Mouse (Mus musculus) MEL (cell line): ENCODE results near the gene Clpsl2. TPM values are rescaled to one million over a fixed set of nuclear protein-coding genes. Genes with fewer than 3 reads are reported as not detected.
A peak's percentile ranks its signal among the peaks of the same experiment; 100 is the strongest.

Source experiments
- DNase-seq: peaks from one replicate; pipeline ENCODE4 v3.0.0; 2011; ENCODE audit warnings: low read depth, low spot score
- H3K27ac ChIP-seq: 2 replicates; pipeline ENCODE4 v1.5.1; 2012; ENCODE audit warnings: low read depth, mild to moderate bottlenecking, control low read depth, low read length, moderate library complexity; ENCODE audit not compliant: control insufficient read depth
- H3K27me3 ChIP-seq, 2 experiments: fragments of 150-350 bp in 1 of 2; sonication (generic) in 1 of 2; 2 replicates each; pipeline ENCODE4 v1.6.1; 2012; ENCODE audit warnings: low read length in 2 of 2, mild to moderate bottlenecking in 2 of 2, improper control_type of control experiment in 1 of 2, moderate library complexity in 1 of 2; ENCODE audit not compliant: insufficient read depth in 2 of 2, control insufficient read depth in 1 of 2
- H3K36me3 ChIP-seq, 2 experiments: 2 replicates each; pipeline ENCODE4 v1.6.1; 2012 to 2014; ENCODE audit warnings: low read length in 2 of 2, improper control_type of control experiment in 1 of 2, inconsistent platforms in 1 of 2, mild to moderate bottlenecking in 1 of 2; ENCODE audit not compliant: insufficient read depth in 2 of 2, control insufficient read depth in 1 of 2
- H3K4me1 ChIP-seq, 2 experiments: fragments of 150-350 bp in 1 of 2; sonication (generic) in 1 of 2; 2 replicates each; pipeline ENCODE4 v1.6.1; 2012; ENCODE audit warnings: low read length in 2 of 2, improper control_type of control experiment in 1 of 2, mild to moderate bottlenecking in 1 of 2; ENCODE audit not compliant: insufficient read depth in 2 of 2, control insufficient read depth in 1 of 2
- H3K4me3 ChIP-seq, 2 experiments: fragments of 150-350 bp in 1 of 2; sonication (generic) in 1 of 2; 2 replicates each; pipeline ENCODE4 v1.5.1; 2012; ENCODE audit warnings: low read depth in 2 of 2, low read length in 2 of 2, mild to moderate bottlenecking in 2 of 2, moderate library complexity in 2 of 2, control low read depth in 1 of 2, improper control_type of control experiment in 1 of 2; ENCODE audit not compliant: control insufficient read depth in 1 of 2, insufficient read depth in 1 of 2
- H3K79me2 ChIP-seq: 2 replicates; pipeline ENCODE4 v1.6.1; 2012; ENCODE audit warnings: mild to moderate bottlenecking, low read length, moderate library complexity; ENCODE audit not compliant: control insufficient read depth, poor library complexity, insufficient read depth
- H3K9ac ChIP-seq: 2 replicates; pipeline ENCODE4 v1.6.1; 2012; ENCODE audit warnings: low read depth, mild to moderate bottlenecking, control low read depth, low read length, moderate library complexity; ENCODE audit not compliant: control insufficient read depth, poor library complexity, severe bottlenecking
- H3K9me3 ChIP-seq: fragments of 150-350 bp; sonication (generic); replicated peaks from 2 replicates; pipeline ENCODE4 v1.6.1; 2012; ENCODE audit warnings: mild to moderate bottlenecking, low read length, improper control_type of control experiment, moderate library complexity; ENCODE audit not compliant: insufficient read depth
- BHLHE40 ChIP-seq: IDR thresholded peaks from 2 replicates; pipeline ENCODE4 v1.6.1; 2012; ENCODE audit warnings: low read depth, mild to moderate bottlenecking, inconsistent platforms, low read length, improper control_type of control experiment, borderline replicate concordance
- CTCF ChIP-seq, 3 experiments: IDR thresholded peaks in 2 of 3; conservative IDR thresholded peaks in 1 of 3; 2 replicates each; pipeline ENCODE4 v1.5.1; 2011 to 2012; ENCODE audit warnings: low read length in 3 of 3, low read depth in 2 of 3, mild to moderate bottlenecking in 2 of 3, improper control_type of control experiment in 1 of 3, inconsistent platforms in 1 of 3, mixed read lengths in 1 of 3, moderate library complexity in 1 of 3; ENCODE audit not compliant: control insufficient read depth in 1 of 3, insufficient read depth in 1 of 3, poor library complexity in 1 of 3, severe bottlenecking in 1 of 3
- EP300 ChIP-seq, 2 experiments: IDR thresholded peaks; 2 replicates each; pipeline ENCODE4 v1.6.1; 2011; ENCODE audit warnings: improper control_type of control experiment in 2 of 2, low read length in 2 of 2, low read depth in 1 of 2, mild to moderate bottlenecking in 1 of 2
- ETS1 ChIP-seq: IDR thresholded peaks from 2 replicates; pipeline ENCODE4 v1.6.1; 2012; ENCODE audit warnings: low read depth, mild to moderate bottlenecking, inconsistent platforms, low read length, improper control_type of control experiment, moderate library complexity
- GATA1 ChIP-seq: IDR thresholded peaks from 2 replicates; pipeline ENCODE4 v1.6.1; 2011; ENCODE audit warnings: low read depth, low read length, improper control_type of control experiment
- JUND ChIP-seq: IDR thresholded peaks from 2 replicates; pipeline ENCODE4 v1.6.1; 2011; ENCODE audit warnings: low read depth, mild to moderate bottlenecking, improper control_type of control experiment, low read length
- MAZ ChIP-seq: IDR thresholded peaks from 2 replicates; pipeline ENCODE4 v1.6.1; 2012; ENCODE audit warnings: low read depth, mild to moderate bottlenecking, inconsistent platforms, low read length, improper control_type of control experiment
- MYC ChIP-seq: IDR thresholded peaks from 2 replicates; pipeline ENCODE4 v1.6.1; 2011; ENCODE audit warnings: low read depth, mild to moderate bottlenecking, low read length, improper control_type of control experiment, moderate library complexity
- NELFE ChIP-seq: IDR thresholded peaks from 2 replicates; pipeline ENCODE4 v1.6.1; 2011; ENCODE audit warnings: low read depth, low read length, improper control_type of control experiment
- NRF1 ChIP-seq: IDR thresholded peaks from 2 replicates; pipeline ENCODE4 v1.6.1; 2014; ENCODE audit warnings: low read depth, mild to moderate bottlenecking, inconsistent platforms, low read length, improper control_type of control experiment, moderate library complexity; ENCODE audit not compliant: poor library complexity, insufficient read depth, severe bottlenecking
- POLR2A ChIP-seq, 2 experiments: IDR thresholded peaks; 2 replicates each; pipeline ENCODE4 v1.6.1; 2011 to 2012; ENCODE audit warnings: low read length in 2 of 2, mild to moderate bottlenecking in 2 of 2, control low read depth in 1 of 2, improper control_type of control experiment in 1 of 2, low read depth in 1 of 2, moderate library complexity in 1 of 2; ENCODE audit not compliant: control insufficient read depth in 1 of 2, insufficient read depth in 1 of 2, poor library complexity in 1 of 2
- RAD21 ChIP-seq: IDR thresholded peaks from 2 replicates; pipeline ENCODE4 v1.6.1; 2011; ENCODE audit warnings: mild to moderate bottlenecking, low read depth, low read length, improper control_type of control experiment
- RCOR1 ChIP-seq: IDR thresholded peaks from 2 replicates; pipeline ENCODE4 v1.6.1; 2012; ENCODE audit warnings: low read depth, mild to moderate bottlenecking, inconsistent platforms, low read length, improper control_type of control experiment
- SIN3A ChIP-seq: IDR thresholded peaks from 2 replicates; pipeline ENCODE4 v1.6.1; 2012; ENCODE audit warnings: low read length, improper control_type of control experiment, inconsistent platforms
- TAL1 ChIP-seq: IDR thresholded peaks from 2 replicates; pipeline ENCODE4 v1.6.1; 2012; ENCODE audit warnings: mild to moderate bottlenecking, inconsistent platforms, low read length, moderate library complexity, mixed read lengths
- UBTF ChIP-seq: IDR thresholded peaks from 2 replicates; pipeline ENCODE4 v1.6.1; 2012; ENCODE audit warnings: low read depth, mild to moderate bottlenecking, inconsistent platforms, low read length, improper control_type of control experiment, moderate library complexity, borderline replicate concordance; ENCODE audit not compliant: insufficient read depth
- ZC3H11A ChIP-seq: IDR thresholded peaks from 2 replicates; pipeline ENCODE4 v1.6.1; 2012; ENCODE audit warnings: low read depth, mild to moderate bottlenecking, inconsistent platforms, low read length, improper control_type of control experiment
- ZKSCAN1 ChIP-seq: IDR thresholded peaks from 2 replicates; pipeline ENCODE4 v1.6.1; 2012; ENCODE audit warnings: low read depth, mild to moderate bottlenecking, inconsistent platforms, low read length, improper control_type of control experiment, moderate library complexity
- polyA plus RNA-seq, 2 experiments: library from polyadenylated mRNA; stranded (reverse) in 1 of 2; unstranded in 1 of 2; fragments of >175 nt in 1 of 2; fragments of >200 nt in 1 of 2; gene quantifications; 2 replicates each; pipeline versions ENCODE4 v1.2.1 to v1.2.4; 2012; ENCODE audit warnings: low replicate concordance in 2 of 2, low read depth in 1 of 2; ENCODE audit not compliant: insufficient read length in 2 of 2, insufficient read depth in 1 of 2, missing spikeins in 1 of 2
- total RNA-seq: library from RNA; depleted of rRNA; stranded (reverse); fragments of 300-350 nt; gene quantifications from 2 replicates; pipeline ENCODE4 v1.2.3, GENCODE M21; 2012

Gene Clpsl2
- total and polyA plus RNA-seq, 3 experiments: not detected

DNA sequence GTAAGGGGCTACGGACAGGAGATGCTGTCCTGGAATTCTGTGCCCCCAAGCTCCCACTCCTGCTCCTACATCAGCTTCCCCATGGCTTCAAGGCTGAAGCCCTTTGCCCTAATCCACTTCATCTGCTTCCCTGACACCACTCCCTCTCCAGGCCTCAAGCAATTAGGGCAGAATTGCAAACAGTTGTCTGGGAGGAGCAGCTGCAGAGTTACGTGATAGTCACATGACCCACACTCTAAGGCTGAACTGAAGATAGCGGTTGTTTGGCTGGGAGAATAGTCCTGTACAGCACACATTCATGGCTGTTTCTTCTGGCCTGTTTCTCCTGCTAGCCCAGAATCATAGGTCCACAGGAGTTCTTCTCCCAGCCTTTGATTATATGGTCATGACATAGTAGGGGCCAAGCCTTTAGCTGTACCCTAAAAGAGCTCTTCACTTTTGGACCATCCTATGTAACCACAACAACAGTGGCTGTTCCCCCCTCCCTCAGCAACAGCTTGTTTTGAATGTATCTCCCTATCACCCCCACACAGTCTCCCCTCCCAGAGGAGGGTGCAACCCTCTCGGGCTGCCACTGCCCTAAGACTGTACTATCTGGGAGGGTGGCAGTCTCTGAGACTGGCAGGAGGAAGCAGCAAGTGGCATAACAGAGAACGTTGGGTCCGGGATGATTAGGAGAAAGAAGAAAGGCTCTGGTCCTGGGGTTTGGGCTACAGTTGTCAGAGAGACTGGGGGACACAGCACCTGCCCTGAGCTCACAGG lies 7.6 kb downstream of the Clpsl2 start (continued):
- TF ChIP-seq MAZ (no peak), RCOR1 (no peak), BHLHE40 (peak; percentile 39; the same call in 1 of the 2 replicates)
- TF ChIP-seq, all 39 proteins: peak for 9

DNA sequence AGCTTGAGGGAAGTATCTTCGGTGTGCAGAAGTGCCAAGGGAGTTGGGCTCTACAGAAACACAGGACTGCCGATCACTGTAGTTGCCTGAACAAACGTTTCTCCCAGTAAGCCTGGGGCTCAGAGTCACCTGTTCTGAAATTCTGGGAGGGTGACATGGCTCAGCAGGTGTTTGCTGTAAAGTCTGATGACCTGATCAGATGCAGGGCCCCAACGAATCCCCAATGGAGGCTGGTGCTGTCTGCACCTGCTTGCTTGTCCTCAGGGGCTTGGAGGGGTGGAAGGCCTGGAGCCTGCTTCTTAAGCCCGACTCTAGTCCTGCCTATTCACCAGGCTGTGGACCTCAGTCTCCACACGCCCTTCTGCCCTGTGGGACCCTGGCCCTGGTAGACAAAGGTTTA lies 8.6 kb downstream of the Clpsl2 start:
- Histone ChIP-seq H3K27me3 (no peaks in the 10 kb centered on the region; a peak in 3 of 4 replicates), H3K4me3 (no peak overlapping the region), H3K27ac (no peak overlapping the region), H3K9me3 (no peaks in the 10 kb centered on the region), H3K79me2 (no peaks in the 10 kb centered on the region), H3K36me3 (no peaks in the 10 kb centered on the region; a peak in 1 of 4 replicates), H3K4me1 (peaks cover 0 to 4% of the 10 kb centered on the region in 2 experiments; a peak in 2 of 4 replicates), H3K9ac (no peak overlapping the region)
- DNase-seq: no peak
- no peak for TF ChIP-seq UBTF
- TF ChIP-seq ZC3H11A: no peak
- no peak for TF ChIP-seq ZKSCAN1
- no peak for TF ChIP-seq RAD21
- no peak for TF ChIP-seq POLR2A (IDR thresholded peaks at IDR 0.05; ENCODE audit: control insufficient read depth in 1 of 2, insufficient read depth in 1 of 2, low read depth in 1 of 2, low read length in 2 of 2, poor library complexity in 1 of 2)
- TF ChIP-seq JUND: no peak
- no peak for TF ChIP-seq GATA1
- TF ChIP-seq SIN3A: no peak
- TF ChIP-seq ETS1: no peak
- TF ChIP-seq NRF1: no peak
- no peak for TF ChIP-seq CTCF (IDR thresholded peaks at IDR 0.05 in 2 of 3, conservative IDR thresholded peaks at IDR 0.05 in 1 of 3; ENCODE audit: control insufficient read depth in 1 of 3, insufficient read depth in 1 of 3, low read depth in 2 of 3, low read length in 3 of 3, poor library complexity in 1 of 3, severe bottlenecking in 1 of 3)
- no peak for TF ChIP-seq EP300 (IDR thresholded peaks at IDR 0.05; ENCODE audit: low read depth in 1 of 2, low read length in 2 of 2)
- TF ChIP-seq MAZ: no peak
- no peak for TF ChIP-seq MYC
- TF ChIP-seq NELFE: no peak
- TF ChIP-seq TAL1: no peak
